Mouse (Mus musculus) intestine, embryonic 15.5 days (tissue): Measurements from ENCODE around the gene Arv1. TPM values are rescaled to one million over a fixed set of nuclear protein-coding genes. Genes with fewer than 3 reads are reported as not detected.
A peak's percentile ranks its signal among the peaks of the same experiment; 100 is the strongest.

ENCODE experiments used
- ATAC-seq: fragments of 200-750 bp; cut with Nextera tagmentation; 2 replicates; pipeline ENCODE4 v1.8.0; 2017; ENCODE audit warnings: moderate TSS enrichment, moderate library complexity
- H3K27ac ChIP-seq: fragments of 300-500 bp; sonication (generic); 2 replicates; pipeline ENCODE4 v1.5.1; 2015; ENCODE audit warnings: mild to moderate bottlenecking, inconsistent platforms
- H3K27me3 ChIP-seq: fragments of 300-500 bp; sonication (generic); replicated peaks from 2 replicates; pipeline ENCODE4 v1.6.1; 2015; ENCODE audit warnings: inconsistent platforms
- H3K36me3 ChIP-seq: fragments of 300-500 bp; sonication (generic); 2 replicates; pipeline ENCODE4 v1.6.1; 2015; ENCODE audit warnings: inconsistent platforms
- H3K4me1 ChIP-seq: fragments of 300-500 bp; sonication (generic); replicated peaks from 2 replicates; pipeline ENCODE4 v1.6.1; 2015; ENCODE audit warnings: inconsistent platforms
- H3K4me2 ChIP-seq: fragments of 300-500 bp; sonication (generic); replicated peaks from 2 replicates; pipeline ENCODE4 v1.6.1; 2015; ENCODE audit warnings: mild to moderate bottlenecking, inconsistent platforms
- H3K4me3 ChIP-seq: fragments of 300-500 bp; sonication (generic); replicated peaks from 2 replicates; pipeline ENCODE4 v1.5.1; 2015; ENCODE audit warnings: inconsistent platforms
- H3K9ac ChIP-seq: fragments of 300-500 bp; sonication (generic); 2 replicates; pipeline ENCODE4 v1.6.1; 2015; ENCODE audit warnings: inconsistent platforms
- H3K9me3 ChIP-seq: fragments of 300-500 bp; sonication (generic); 2 replicates; pipeline ENCODE4 v1.6.1; 2016; ENCODE audit warnings: inconsistent platforms
- WGBS: fragments of 180-500 bp; shearing (Covaris S2); methylation state at CpG from one replicate; pipeline ENCODE4 v1.1.7; 2015; 5-methylcytosine and 5-hydroxymethylcytosine counted together
- polyA plus RNA-seq: library from polyadenylated mRNA; unstranded; fragments of >200 nt; fragmentation: Nextera tagmentation; extraction: Ambion mirVana; gene quantifications from 2 replicates; pipeline ENCODE4 v1.2.1, GENCODE M21; 2015

The Arv1 gene
- polyA plus RNA-seq, 1 experiment from 2014 or later, result 20.9 TPM

- H3K4me1 ChIP-seq, result no peaks in the 10 kb centered on the region
- 61% methylated on average over 3 of the region's 3 CpGs for WGBS
- H3K27ac ChIP-seq, result no peak overlapping the region
- no peak overlapping the region for H3K4me2 ChIP-seq
- no peak overlapping the region for H3K9ac ChIP-seq
- no peaks in the 10 kb centered on the region for H3K27me3 ChIP-seq
- ATAC-seq, result no peak
- H3K36me3 ChIP-seq, result peaks cover 40% of the 10 kb centered on the region
- H3K9me3 ChIP-seq, result no peaks in the 10 kb centered on the region
- H3K4me3 ChIP-seq, result no peak overlapping the region
Observed at GRCm38 (mm10) chr8:124735371-124735911, 13.5 kb downstream of the Arv1 start.

GRCm38 (mm10) chr8:124739268-124739667 is 17.3 kb downstream of the Arv1 start:
- 58% methylated on average over 1 of the region's 1 CpGs for WGBS
- Histone ChIP-seq H3K9me3 (no peaks in the 10 kb centered on the region), H3K4me3 (no peak overlapping the region), H3K9ac (no peak overlapping the region), H3K27ac (no peak overlapping the region), H3K36me3 (peaks cover 9% of the 10 kb centered on the region; the same call in 1 of the 2 replicates), H3K4me1 (no peaks in the 10 kb centered on the region), H3K27me3 (no peaks in the 10 kb centered on the region), H3K4me2 (no peak overlapping the region)
- no peak for ATAC-seq

GRCm38 (mm10) chr8:124746661-124747060 is 24.7 kb downstream of the Arv1 start:
- H3K9me3 ChIP-seq, result no peaks in the 10 kb centered on the region
- no peak overlapping the region for H3K27ac ChIP-seq
- no peak overlapping the region for H3K9ac ChIP-seq
- 52% methylated on average over 13 of the region's 13 CpGs for WGBS
- no peak for ATAC-seq
- H3K4me3 ChIP-seq, result no peak overlapping the region
- H3K27me3 ChIP-seq, result peaks cover 9% of the 10 kb centered on the region
- peaks cover 9% of the 10 kb centered on the region for H3K4me1 ChIP-seq
- no peak overlapping the region; the same call in 1 of the 2 replicates for H3K4me2 ChIP-seq
- H3K36me3 ChIP-seq, result no peaks in the 10 kb centered on the region

- H3K4me1 ChIP-seq, result peaks cover 34% of the 10 kb centered on the region
- peak overlapping the region; percentile 63 for H3K4me3 ChIP-seq
- WGBS, result under 1% methylated on average over 30 of the region's 31 CpGs
- H3K4me2 ChIP-seq, result peak overlapping the region; percentile 98
- no peaks in the 10 kb centered on the region for H3K9me3 ChIP-seq
- H3K36me3 ChIP-seq, result no peaks in the 10 kb centered on the region
- H3K27me3 ChIP-seq, result peaks cover 9% of the 10 kb centered on the region
- peak overlapping the region; percentile 50 for H3K9ac ChIP-seq
- H3K27ac ChIP-seq, result no peak overlapping the region
- peak; percentile 28 for ATAC-seq
Observed at GRCm38 (mm10) chr8:124751191-124751590, 29.3 kb downstream of the Arv1 start.

GRCm38 (mm10) chr8:124751709-124752173 is 29.8 kb downstream of the Arv1 start, which contains the start of gene Fam89a:
TSS of gene Fam89a (minus strand) at chr8:124751832.
- H3K9me3 ChIP-seq, result no peaks in the 10 kb centered on the region
- no peak within 1 kb of the TSS for H3K27ac ChIP-seq
- peak; percentile 86 for ATAC-seq

GRCm38 (mm10) chr8:124752325-124752862 is 30.5 kb downstream of the Arv1 start:
- Histone ChIP-seq H3K4me2 (peak overlapping the region; percentile 98), H3K9ac (no peak overlapping the region), H3K4me1 (peaks cover 34% of the 10 kb centered on the region), H3K27me3 (peaks cover 9% of the 10 kb centered on the region), H3K4me3 (no peak overlapping the region), H3K36me3 (no peaks in the 10 kb centered on the region), H3K9me3 (no peaks in the 10 kb centered on the region), H3K27ac (no peak overlapping the region)
- ATAC-seq, result peak; percentile 22
- WGBS, result 51% methylated on average over 21 of the region's 21 CpGs

More at GRCm38 (mm10) chr8:124751709-124752173, 29.8 kb downstream of the Arv1 start, which contains the start of gene Fam89a:
- Histone ChIP-seq H3K9ac (peak within 1 kb of the TSS; percentile 50), H3K4me3 (peak within 1 kb of the TSS; percentile 63), H3K4me1 (peaks cover 34% of the 10 kb centered on the region), H3K36me3 (no peaks in the 10 kb centered on the region), H3K4me2 (peak within 1 kb of the TSS; percentile 98), H3K27me3 (peaks cover 9% of the 10 kb centered on the region)
- WGBS, result 1% methylated on average over 39 of the region's 41 CpGs

- H3K9ac ChIP-seq, result no peak overlapping the region
- 11% methylated on average over 11 of the region's 11 CpGs for WGBS
Observed at GRCm38 (mm10) chr8:124754101-124754791, 32.3 kb downstream of the Arv1 start.

GRCm38 (mm10) chr8:124754792-124755190 is 32.9 kb downstream of the Arv1 start:
- H3K27me3 ChIP-seq, result peaks cover 9% of the 10 kb centered on the region
- 32% methylated on average over 4 of the region's 4 CpGs for WGBS
- no peaks in the 10 kb centered on the region for H3K9me3 ChIP-seq
- 0 out of 2 replicates have a peak overlapping the region, but pooled peaks have one; percentile 6 for H3K27ac ChIP-seq
- H3K4me1 ChIP-seq, result peaks cover 34% of the 10 kb centered on the region
- H3K36me3 ChIP-seq, result no peaks in the 10 kb centered on the region
- 0 out of 2 replicates have a peak overlapping the region, but pooled peaks have one; percentile 26 for H3K4me2 ChIP-seq
- no peak overlapping the region for H3K9ac ChIP-seq
- H3K4me3 ChIP-seq, result no peak overlapping the region
- ATAC-seq, result no peak

More at GRCm38 (mm10) chr8:124754101-124754791, 32.3 kb downstream of the Arv1 start:
- H3K4me2 ChIP-seq, result peak overlapping the region; percentile 26; the same call in 1 of the 2 replicates
- no peak overlapping the region for H3K4me3 ChIP-seq
- H3K27me3 ChIP-seq, result peaks cover 9% of the 10 kb centered on the region
- H3K4me1 ChIP-seq, result peaks cover 34% of the 10 kb centered on the region
- H3K36me3 ChIP-seq, result no peaks in the 10 kb centered on the region
- peak; percentile 62 for ATAC-seq
- H3K27ac ChIP-seq, result 0 out of 2 replicates have a peak overlapping the region, but pooled peaks have one; percentile 6
- no peaks in the 10 kb centered on the region for H3K9me3 ChIP-seq

- WGBS, result 80% methylated on average over 8 of the region's 8 CpGs
- H3K4me2 ChIP-seq, result no peak overlapping the region
- no peaks in the 10 kb centered on the region for H3K9me3 ChIP-seq
- peaks cover 34% of the 10 kb centered on the region for H3K4me1 ChIP-seq
- H3K36me3 ChIP-seq, result no peaks in the 10 kb centered on the region
- H3K27ac ChIP-seq, result no peak overlapping the region
- peaks cover 6% of the 10 kb centered on the region; the same call in 1 of the 2 replicates for H3K27me3 ChIP-seq
- no peak for ATAC-seq
- H3K4me3 ChIP-seq, result no peak overlapping the region
- H3K9ac ChIP-seq, result no peak overlapping the region
Observed at GRCm38 (mm10) chr8:124755481-124755880, 33.5 kb downstream of the Arv1 start.

- no peak overlapping the region for H3K9ac ChIP-seq
- H3K36me3 ChIP-seq, result no peaks in the 10 kb centered on the region
- H3K27ac ChIP-seq, result no peak overlapping the region
- H3K4me1 ChIP-seq, result peaks cover 30% of the 10 kb centered on the region
- H3K9me3 ChIP-seq, result no peaks in the 10 kb centered on the region
- no peak for ATAC-seq
- no peak overlapping the region for H3K4me3 ChIP-seq
- 72% methylated on average over 2 of the region's 2 CpGs for WGBS
- peaks cover 2% of the 10 kb centered on the region; the same call in 1 of the 2 replicates for H3K27me3 ChIP-seq
- no peak overlapping the region for H3K4me2 ChIP-seq
Observed at GRCm38 (mm10) chr8:124756153-124756552, 34.2 kb downstream of the Arv1 start.

- ATAC-seq, result no peak
Observed at GRCm38 (mm10) chr8:124756601-124757000, 34.7 kb downstream of the Arv1 start.

GRCm38 (mm10) chr8:124758544-124758943 is 36.6 kb downstream of the Arv1 start:
- H3K36me3 ChIP-seq, result no peaks in the 10 kb centered on the region
- H3K4me3 ChIP-seq, result no peak overlapping the region
- peaks cover 15% of the 10 kb centered on the region for H3K4me1 ChIP-seq
- no peak overlapping the region for H3K4me2 ChIP-seq
- no peak overlapping the region for H3K27ac ChIP-seq
- H3K27me3 ChIP-seq, result no peaks in the 10 kb centered on the region
- WGBS, result 33% methylated on average over 3 of the region's 3 CpGs
- H3K9me3 ChIP-seq, result no peaks in the 10 kb centered on the region
- H3K9ac ChIP-seq, result no peak overlapping the region
- ATAC-seq, result no peak

More at GRCm38 (mm10) chr8:124756601-124757000, 34.7 kb downstream of the Arv1 start:
- Histone ChIP-seq H3K9me3 (no peaks in the 10 kb centered on the region), H3K4me1 (peaks cover 26% of the 10 kb centered on the region), H3K27ac (no peak overlapping the region), H3K27me3 (no peaks in the 10 kb centered on the region; the same call in 1 of the 2 replicates), H3K9ac (no peak overlapping the region), H3K4me2 (no peak overlapping the region), H3K4me3 (no peak overlapping the region), H3K36me3 (no peaks in the 10 kb centered on the region)
- WGBS, result 82% methylated on average over 5 of the region's 5 CpGs
